Mouse (Mus musculus) layer of hippocampus, adult 2 months (tissue): ENCODE data around the gene Moap1. TPM values are rescaled to one million over a fixed set of nuclear protein-coding genes. Genes with fewer than 3 reads are reported as not detected.
A peak's percentile ranks its signal among the peaks of the same experiment; 100 is the strongest.

Experiments
- DNase-seq, 2 experiments: peaks; one replicate each; pipeline ENCODE4 v3.0.0; 2022; ENCODE audit warnings: low spot score in 2 of 2
- H3K27ac ChIP-seq: fragments of 200-600 bp; 2 replicates; pipeline ENCODE4 v1.8.1; 2022
- H3K4me3 ChIP-seq: fragments of 200-600 bp; 2 replicates; pipeline ENCODE4 v1.8.1; 2022; ENCODE audit warnings: mild to moderate bottlenecking
- CTCF ChIP-seq: fragments of 200-600 bp; conservative IDR thresholded peaks from 2 replicates; pipeline ENCODE4 v1.8.1; 2022; ENCODE audit warnings: antibody characterized with exemption, mild to moderate bottlenecking, moderate library complexity
- total RNA-seq, 2 experiments: library from RNA; stranded (reverse); gene quantifications; 2 replicates each; pipeline ENCODE4 v1.2.3; 2021

Gene Moap1
- total RNA-seq, 2 experiments from 2014 or later: 24.3 to 24.9 TPM

GRCm38 (mm10) chr12:102758936-102759335, 15.5 kb upstream of the Moap1 start:
- Histone ChIP-seq H3K4me3 (peak overlapping the region; percentile 80), H3K27ac (peak overlapping the region; percentile 92)
- TF ChIP-seq CTCF: no peak
- DNase-seq: no peak

- TF ChIP-seq CTCF: no peak
- Histone ChIP-seq H3K4me3 (peak within 1 kb of the TSS; percentile 80), H3K27ac (peak within 1 kb of the TSS; percentile 92)
- DNase-seq: peak in 1 of 2 experiments; percentile 33
Observed at GRCm38 (mm10) chr12:102758403-102758756, 14.9 kb upstream of the Moap1 start, which contains the start of gene Gm20604. Gene Gm20604, minus strand, starts transcription at chr12:102758672.

- DNase-seq: peak; percentile 97
- Histone ChIP-seq H3K27ac (peak within 1 kb of the TSS; percentile 92), H3K4me3 (peak within 1 kb of the TSS; percentile 80)
- TF ChIP-seq CTCF: peak; percentile 71
Observed at GRCm38 (mm10) chr12:102757689-102758402, 14.4 kb upstream of the Moap1 start, which contains the start of the genes Gm28051, Gon7 and Ubr7. Gene Gm28051, minus strand, starts transcription at chr12:102757765. Gene Gon7, minus strand, starts transcription at chr12:102757803. Gene Ubr7, plus strand, starts transcription at chr12:102757967.

- H3K4me3 ChIP-seq: peak overlapping the region; percentile 80
- H3K27ac ChIP-seq: peak overlapping the region; percentile 89
- TF ChIP-seq CTCF: no peak
- DNase-seq: no peak
Observed at GRCm38 (mm10) chr12:102757055-102757688, 13.7 kb upstream of the Moap1 start.

GRCm38 (mm10) chr12:102756304-102756703, 12.8 kb upstream of the Moap1 start:
- Histone ChIP-seq H3K27ac (no peak overlapping the region), H3K4me3 (no peak overlapping the region; the same call in 1 of the 2 replicates)
- no peak for DNase-seq
- TF ChIP-seq CTCF: peak; percentile 60

- DNase-seq: no peak
- H3K27ac ChIP-seq: no peak overlapping the region
- TF ChIP-seq CTCF: no peak
- H3K4me3 ChIP-seq: no peak overlapping the region
Observed at GRCm38 (mm10) chr12:102748256-102748655, 4.8 kb upstream of the Moap1 start.

GRCm38 (mm10) chr12:102744839-102745238, 1.4 kb upstream of the Moap1 start:
- no peak for TF ChIP-seq CTCF
- DNase-seq: no peak
- H3K27ac ChIP-seq: no peak overlapping the region
- peak overlapping the region; percentile 69; the same call in 1 of the 2 replicates for H3K4me3 ChIP-seq

GRCm38 (mm10) chr12:102743036-102743588, 349 bp downstream of the Moap1 start:
- H3K27ac ChIP-seq: peak overlapping the region; percentile 94
- peak overlapping the region; percentile 69 for H3K4me3 ChIP-seq
- DNase-seq: no peak
- no peak for TF ChIP-seq CTCF

GRCm38 (mm10) chr12:102742056-102742455, 1.4 kb downstream of the Moap1 start:
- peak overlapping the region; percentile 69 for H3K4me3 ChIP-seq
- TF ChIP-seq CTCF: no peak
- DNase-seq: no peak

GRCm38 (mm10) chr12:102740285-102740684, 3.2 kb downstream of the Moap1 start:
- Histone ChIP-seq H3K4me3 (no peak overlapping the region), H3K27ac (no peak overlapping the region)
- TF ChIP-seq CTCF: peak; percentile 79
- DNase-seq: no peak

More at GRCm38 (mm10) chr12:102742056-102742455, 1.4 kb downstream of the Moap1 start:
- H3K27ac ChIP-seq: peak overlapping the region; percentile 94

GRCm38 (mm10) chr12:102739096-102739495, 4.4 kb downstream of the Moap1 start:
- Histone ChIP-seq H3K4me3 (no peak overlapping the region), H3K27ac (no peak overlapping the region)
- no peak for DNase-seq
- no peak for TF ChIP-seq CTCF

- Histone ChIP-seq H3K27ac (no peak overlapping the region), H3K4me3 (no peak overlapping the region)
- DNase-seq: no peak
- TF ChIP-seq CTCF: peak; percentile 71
Observed at GRCm38 (mm10) chr12:102733381-102733780, 10.1 kb downstream of the Moap1 start.
